Mouse (Mus musculus) bone marrow, adult 2 months (tissue): ENCODE data around the gene Ppt1.

Source experiments
- CTCF ChIP-seq: fragments of 200-500 bp; IDR thresholded peaks from 2 replicates; pipeline ENCODE4 v1.5.1; 2011; ENCODE audit warnings: low read length, control low read depth; ENCODE audit not compliant: control insufficient read depth, insufficient read depth
- POLR2A ChIP-seq: fragments of 200-500 bp; IDR thresholded peaks from 2 replicates; pipeline ENCODE4 v1.6.1; 2011; ENCODE audit warnings: low read depth, mild to moderate bottlenecking, control low read depth, low read length, borderline replicate concordance; ENCODE audit not compliant: control insufficient read depth

DNA sequence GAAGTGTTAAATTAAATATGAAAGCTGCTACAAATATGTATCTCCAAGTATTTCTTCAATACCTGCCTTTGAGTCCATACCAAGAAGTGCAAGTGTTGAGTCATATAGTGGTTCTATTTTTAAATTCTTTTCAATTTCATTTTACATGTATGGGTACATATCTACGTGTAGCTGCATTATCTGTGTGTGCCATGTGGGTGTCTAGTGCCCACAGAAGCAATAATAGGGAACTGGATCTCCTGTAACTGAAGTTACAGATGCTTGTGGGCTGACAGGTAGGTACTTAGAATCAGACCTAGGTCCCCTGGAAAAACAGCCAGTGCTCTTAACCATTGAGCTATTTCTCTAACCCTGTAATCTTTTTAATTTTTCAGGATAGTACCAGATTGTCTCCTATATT lies 24.9 kb upstream of the Ppt1 start:
- no peak for TF ChIP-seq POLR2A
- TF ChIP-seq CTCF, result no peak
